Mouse (Mus musculus): ENCODE data around the gene Churc1.
"Not testable (repeated sequence)": the region's sequence is repeated elsewhere in the genome, so short reads cannot be mapped to it uniquely, and the experiment has no call there.

Churc1 gene

GRCm38 (mm10) chr12:76765354-76765851 lies at the start of gene Churc1, which contains the start of gene Fntb:
Gene Churc1, plus strand, starts transcription at chr12:76765538.
Gene Fntb, plus strand, starts transcription at chr12:76765589.
- DNase-seq (ENCODE audit: low spot score) = peak; percentile 100

DNA sequence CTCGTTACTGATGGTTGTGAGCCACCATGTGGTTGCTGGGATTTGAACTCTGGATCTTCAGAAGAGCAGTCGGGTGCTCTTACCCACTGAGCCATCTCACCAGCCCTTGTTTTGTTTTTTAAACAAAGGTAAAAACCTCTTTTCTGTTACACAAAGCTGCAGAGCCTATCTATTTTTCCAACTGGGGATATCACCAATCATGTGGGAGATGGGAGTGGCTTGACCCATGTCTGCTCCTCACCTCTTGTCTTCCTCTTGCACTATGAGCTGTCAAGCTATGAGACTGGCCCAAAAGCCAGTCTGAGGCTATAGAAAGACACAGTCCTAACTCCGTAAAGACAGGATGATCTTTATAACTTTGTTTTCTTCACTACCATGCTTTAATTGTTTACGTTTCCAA lies 47.0 kb upstream of the Churc1 start:
- no peak for DNase-seq (ENCODE audit: low spot score)

DNA sequence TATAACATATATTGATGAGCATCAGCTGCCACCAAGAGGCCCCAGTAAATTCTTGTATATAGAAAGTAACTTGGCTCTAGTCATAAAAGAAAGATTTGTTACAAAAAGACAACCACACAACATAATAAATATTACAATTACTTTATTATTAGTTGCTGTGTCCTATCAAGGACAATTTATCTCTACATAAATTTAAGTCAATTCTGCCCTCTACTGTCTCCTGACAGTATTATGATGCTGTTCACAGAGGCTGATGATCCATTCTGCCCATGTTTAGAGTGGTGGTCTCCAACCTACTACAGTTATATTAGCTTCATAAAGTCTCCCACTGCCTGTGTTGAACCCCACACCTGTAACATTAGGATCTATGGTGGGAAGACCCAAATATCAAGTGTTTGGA lies 44.8 kb upstream of the Churc1 start:
- DNase-seq (ENCODE audit: low spot score) = no peak

DNA sequence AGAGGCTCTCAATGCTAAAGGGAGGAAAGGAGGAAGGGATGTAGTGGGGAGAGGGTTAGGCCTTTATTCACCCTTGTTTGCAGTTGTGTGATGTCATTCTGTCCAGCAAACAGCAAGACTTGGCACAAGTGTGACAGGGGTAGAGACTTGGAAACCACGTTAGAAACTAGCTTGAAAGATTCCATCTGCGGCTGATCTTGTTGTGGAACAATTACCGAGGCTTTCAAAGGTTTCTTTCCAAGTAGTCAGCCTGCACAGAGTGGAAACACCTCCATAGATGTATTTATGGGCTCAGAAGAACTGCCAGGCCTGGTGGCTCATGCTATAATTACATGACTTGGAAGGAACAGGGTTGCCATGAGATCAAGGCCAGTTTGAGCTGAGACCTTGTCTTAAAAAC lies 43.3 kb upstream of the Churc1 start:
- no peak for DNase-seq (ENCODE audit: low spot score)

GRCm38 (mm10) chr12:76727955-76728354 lies 37.4 kb upstream of the Churc1 start:
- no peak for DNase-seq (ENCODE audit: low spot score)

DNA sequence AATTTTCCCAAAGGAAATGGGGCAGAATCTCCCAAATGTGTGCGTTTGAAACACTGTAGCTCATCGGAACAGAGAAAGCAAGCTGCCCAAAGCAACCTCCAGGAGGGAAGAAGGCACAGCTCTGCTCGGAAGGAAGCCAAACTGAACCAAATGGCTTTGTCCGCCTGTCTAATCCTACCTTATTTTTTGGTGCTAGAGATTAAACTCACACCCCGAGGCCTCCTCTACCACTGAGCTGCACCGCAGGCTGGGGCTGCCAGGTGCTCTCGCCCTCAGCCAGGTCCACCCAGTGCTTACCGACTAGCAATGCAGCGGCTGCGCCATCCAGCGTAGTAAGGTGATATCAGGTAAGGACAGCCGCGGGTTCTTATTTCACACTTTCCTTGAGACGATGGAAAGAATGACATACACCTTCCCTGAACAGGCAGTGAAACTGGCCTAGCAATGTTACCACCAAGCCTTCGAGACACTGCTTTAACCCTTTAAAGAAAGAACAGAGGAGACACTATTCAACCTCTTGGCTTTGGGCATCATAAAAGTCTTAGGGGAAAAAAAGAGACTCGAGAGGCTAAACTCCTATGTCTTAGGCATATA lies 14.4 kb upstream of the Churc1 start:
- DNase-seq (ENCODE audit: low spot score) = no peak

GRCm38 (mm10) chr12:76752652-76753318 lies 12.6 kb upstream of the Churc1 start:
- DNase-seq (ENCODE audit: low spot score) = peak; percentile 56

- DNase-seq (ENCODE audit: low spot score) = no peak
These were observed 728 bp downstream of the Churc1 start for GRCm38 (mm10) chr12:76765901-76766630.

DNA sequence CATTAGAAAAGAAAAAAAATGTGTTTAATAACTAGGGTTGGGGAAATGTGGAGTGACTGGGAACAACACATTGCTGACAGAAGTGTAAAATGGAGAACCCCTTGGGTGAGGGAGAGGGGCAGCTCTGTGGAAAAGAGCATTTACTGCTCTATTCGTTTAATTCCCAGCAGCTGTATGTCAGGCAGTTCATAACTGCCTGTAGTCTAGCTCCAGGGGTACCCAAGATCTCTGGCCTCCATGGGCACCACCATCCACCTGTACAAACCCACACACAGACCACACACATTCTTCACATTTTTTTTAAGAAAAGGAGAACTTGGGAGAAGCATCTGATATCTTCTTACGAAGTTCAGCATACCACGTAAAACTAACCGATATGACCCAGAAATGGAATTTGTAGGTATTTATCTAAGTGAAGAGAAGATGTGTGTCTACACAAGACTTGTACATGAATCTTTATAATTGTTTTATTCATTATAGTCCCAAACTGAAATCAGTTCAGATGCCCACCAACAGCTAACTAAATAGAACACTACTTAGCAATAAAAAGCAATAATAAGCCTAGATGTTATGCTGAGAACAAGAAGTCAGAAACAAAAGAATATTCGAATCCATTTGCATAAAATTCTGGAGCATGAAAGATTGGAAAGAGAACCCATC lies 5.6 kb downstream of the Churc1 start:
- DNase-seq (ENCODE audit: low spot score) = no peak

- DNase-seq (ENCODE audit: low spot score) = no peak
These were observed 6.2 kb downstream of the Churc1 start for GRCm38 (mm10) chr12:76771540-76771939.

GRCm38 (mm10) chr12:76774652-76775051 lies 9.3 kb downstream of the Churc1 start:
- no peak for DNase-seq (ENCODE audit: low spot score)

- DNase-seq (ENCODE audit: low spot score) = no peak
These were observed 9.8 kb downstream of the Churc1 start for GRCm38 (mm10) chr12:76775132-76775531.

DNA sequence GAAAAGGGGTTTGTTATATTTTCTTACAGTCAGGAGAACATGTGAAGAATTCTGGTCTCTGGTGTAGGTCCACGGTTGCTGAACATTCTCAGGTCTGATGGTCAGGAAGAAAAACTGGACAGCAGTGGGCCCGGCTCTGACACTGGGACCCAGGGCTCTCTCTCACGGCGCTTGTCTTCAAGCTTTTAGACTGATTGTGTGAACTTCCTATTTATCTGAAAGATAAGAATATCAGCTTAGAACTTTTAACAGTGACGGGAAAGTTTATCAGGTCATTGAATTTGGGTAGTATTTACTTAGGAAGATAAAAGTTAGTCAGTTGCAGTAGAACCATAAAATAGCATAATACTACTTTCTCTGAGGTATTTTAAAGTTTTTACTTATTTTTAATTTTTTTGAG lies 11.6 kb downstream of the Churc1 start:
- DNase-seq (ENCODE audit: low spot score) = no peak

GRCm38 (mm10) chr12:76777845-76778244 lies 12.5 kb downstream of the Churc1 start:
- no peak for DNase-seq (ENCODE audit: low spot score)

DNA sequence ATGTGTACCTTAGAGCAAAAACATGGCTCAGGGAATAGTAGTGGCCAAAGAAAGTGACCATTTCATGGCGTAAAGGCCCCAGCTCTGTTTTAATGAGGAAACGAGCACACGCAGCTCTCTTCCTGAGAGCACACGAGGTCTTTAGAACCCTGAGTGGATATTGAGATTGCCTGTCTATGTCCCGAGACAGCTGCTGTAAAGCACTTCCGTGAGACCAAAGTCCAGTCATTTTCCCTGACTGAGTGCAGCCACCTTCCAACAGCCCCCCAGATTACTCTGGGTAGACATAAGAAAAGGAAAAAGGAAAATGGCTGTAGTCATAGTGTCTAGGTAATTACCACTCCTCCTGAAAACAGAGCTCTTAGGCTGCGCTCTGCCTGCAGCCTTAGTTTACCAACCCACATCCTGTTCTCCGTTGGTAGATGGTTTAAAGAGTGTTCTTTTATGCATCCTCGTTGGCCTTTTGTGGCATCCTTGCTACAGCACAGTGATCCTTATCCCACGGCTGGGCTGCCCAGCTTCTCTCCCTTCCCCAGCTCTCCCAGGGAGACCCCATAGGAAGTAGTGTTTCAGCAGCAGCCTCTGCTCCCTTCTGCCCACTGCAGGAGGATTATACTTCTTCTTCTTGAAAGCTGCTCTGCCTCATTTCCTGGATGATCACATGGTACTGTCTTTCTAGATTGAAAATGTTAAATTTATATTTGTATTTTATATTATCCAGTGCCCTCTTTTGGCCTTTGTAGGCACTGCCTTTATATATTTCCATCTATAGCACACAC lies 13.2 kb downstream of the Churc1 start:
- no peak for DNase-seq (ENCODE audit: low spot score)

- DNase-seq (ENCODE audit: low spot score) = no peak
These were observed 14.6 kb downstream of the Churc1 start for GRCm38 (mm10) chr12:76779951-76780350.

- no peak for DNase-seq (ENCODE audit: low spot score)
These were observed 15.5 kb downstream of the Churc1 start for GRCm38 (mm10) chr12:76780639-76781468.

DNA sequence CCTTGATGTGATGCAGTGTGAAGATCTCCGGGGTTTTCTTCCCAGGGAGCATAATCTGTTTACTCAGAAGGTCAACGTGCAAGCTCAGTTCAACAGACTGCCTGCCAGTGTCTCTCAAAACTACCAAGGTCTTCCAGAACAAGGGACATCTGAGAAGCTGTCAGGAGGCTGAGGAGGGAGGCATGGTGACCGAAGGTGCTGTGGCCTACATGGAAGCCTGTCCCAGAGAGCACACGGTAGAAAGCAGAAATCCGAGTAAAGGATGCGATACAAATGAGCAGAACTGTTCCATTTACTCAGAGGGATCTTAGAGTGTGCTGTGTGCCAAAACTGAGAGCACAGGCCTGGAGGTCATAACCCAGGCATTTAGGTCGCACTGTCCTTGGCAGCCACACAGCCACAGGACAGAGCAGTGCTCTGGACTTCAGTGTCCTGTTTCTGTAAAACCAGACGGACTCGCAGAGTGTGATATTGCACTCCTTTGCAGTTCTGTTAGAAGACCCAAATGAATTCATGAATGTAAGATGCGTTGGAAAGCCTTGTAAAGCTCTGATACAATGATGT lies 18.8 kb downstream of the Churc1 start:
- no peak for DNase-seq (ENCODE audit: low spot score)

DNA sequence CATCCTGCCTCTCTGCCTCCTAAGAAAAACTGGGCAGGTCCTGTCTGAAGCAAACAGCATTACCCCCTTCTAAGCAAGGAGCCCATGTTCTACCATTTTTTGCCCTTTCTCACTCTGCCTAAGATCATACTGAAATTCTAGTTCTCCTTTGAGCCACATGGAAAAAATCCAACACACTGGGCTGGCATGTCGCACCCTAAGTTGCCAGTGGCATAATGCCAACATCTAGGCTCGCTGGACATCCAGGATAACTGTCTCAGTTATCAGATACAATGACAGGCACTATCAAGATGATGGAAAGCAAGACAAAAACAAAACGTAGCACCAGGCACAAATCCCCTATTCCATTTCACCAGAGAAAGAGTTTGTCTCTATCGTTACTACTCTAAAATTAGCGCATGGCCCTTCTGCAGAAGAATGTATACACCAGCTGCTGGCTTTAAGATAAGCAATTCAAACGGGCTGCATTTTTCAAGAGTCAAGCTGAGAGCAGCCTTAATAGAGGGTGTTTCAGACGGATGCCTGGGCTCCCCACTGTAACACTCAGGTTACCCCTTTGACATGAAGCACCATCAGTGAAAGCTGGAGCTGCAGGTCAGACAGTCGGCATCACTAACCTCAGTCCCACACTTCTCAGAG lies 25.2 kb downstream of the Churc1 start:
- no peak for DNase-seq (ENCODE audit: low spot score)

DNA sequence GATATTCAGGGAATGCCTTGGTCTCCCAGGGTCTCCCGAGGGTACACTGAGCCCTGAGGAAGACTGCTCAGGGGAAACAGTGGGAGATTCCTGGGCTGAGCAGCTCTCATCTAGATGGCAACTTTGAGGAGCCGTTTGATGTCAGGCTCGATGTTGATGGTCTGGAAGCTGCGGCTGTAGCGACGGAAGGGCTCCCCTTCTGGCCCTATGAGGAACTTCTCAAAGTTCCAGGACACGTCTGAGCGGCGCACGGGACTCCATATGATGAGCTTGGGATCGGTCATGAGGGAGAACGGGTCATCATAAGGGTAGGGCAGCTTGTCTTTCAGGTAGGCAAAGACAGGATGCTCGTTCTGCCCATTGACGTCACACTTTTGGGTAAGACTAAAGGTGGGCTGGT lies 27.2 kb downstream of the Churc1 start:
- not testable (repeated sequence) for DNase-seq (ENCODE audit: low spot score)

All from c-Kit-positive CD71-positive TER-119-positive erythroid progenitor cells, embryonic 14.5 days (primary cell).